In genomic region chr16:85312018-85312417, GRCm38 (mm10) we compare ENCODE assay signal across 23 mouse cellular contexts.
DNase-seq lines count a peak whose midpoint lies in the region; ATAC-seq and TF ChIP-seq lines count a peak whose summit lies in the region.
"Had no signal": no experiment of that assay in that cellular context is flagged by ENCODE, and none has a peak within 500 bp of the region (broad histone marks: within the 10 kb centered on the region; RNA-seq: fewer than 3 reads in every experiment).

No protein-coding gene starts in this region.

- no peak for TF ChIP-seq CTCF in brain, embryonic 14.5 days (IDR thresholded peaks at IDR 0.05; ENCODE audit: borderline replicate concordance, extremely low read depth, insufficient read depth, insufficient read length)
- TF ChIP-seq CTCF in cortical plate, adult 2 months (IDR thresholded peaks at IDR 0.05; ENCODE audit: extremely low read depth, insufficient read depth, low read length) = no peak

- no peak for DNase-seq in frontal cortex, postnatal 36 days (ENCODE audit: low spot score in 2 of 2)
- DNase-seq in brain, embryonic 14.5 days (ENCODE audit: low read depth) = peak; percentile 31
- DNase-seq in ovary, adult 18-20 months (ENCODE audit: low spot score) = no peak
- DNase-seq in ovary, postnatal 36 days (ENCODE audit: low spot score) = no peak
- DNase-seq: adrenal gland, adult 2 months; adrenal gland, adult 8-10 months; adrenal gland, postnatal 10 days; adrenal gland, postnatal 14 days; adrenal gland, postnatal 25 days; adrenal gland, postnatal 36 days; B cell, adult 2 months; cerebellum, adult 11 months; cerebellum, adult 11-12 months; cerebellum, adult 18-20 months had no signal

- no peaks in the 10 kb centered on the region for H3K4me1 ChIP-seq in megakaryocyte, embryonic 14.5 days
- H3K4me1 ChIP-seq in cortical plate, adult 2 months (ENCODE audit: control insufficient read depth, insufficient read depth, low read length) = no peaks in the 10 kb centered on the region

- H3K4me3 ChIP-seq in megakaryocyte, embryonic 14.5 days (replicated peaks) = peak overlapping the region; percentile 23
- H3K4me3 ChIP-seq in cortical plate, adult 2 months (ENCODE audit: insufficient read depth, low read length) = peak overlapping the region; percentile 21; the same call in 1 of the 2 replicates

- no peaks in the 10 kb centered on the region for H3K27me3 ChIP-seq in megakaryocyte, embryonic 14.5 days (replicated peaks)
- H3K27me3 ChIP-seq: CH12.LX had no signal

- no peaks in the 10 kb centered on the region for H3K36me3 ChIP-seq in megakaryocyte, embryonic 14.5 days (replicated peaks; ENCODE audit: low read length)
- H3K36me3 ChIP-seq: G1E had no signal

- peak; percentile 92 for ATAC-seq in frontal cortex, adult (ENCODE audit: low TSS enrichment)
- ATAC-seq in megakaryocyte, adult 5-6 weeks (ENCODE audit: poor library complexity, severe bottlenecking) = no peak
- ATAC-seq: activated CD4-positive, CD25-positive, alpha-beta regulatory T cell, adult 4 months; CD4-positive, CD25-positive, alpha-beta regulatory T cell, adult 4 months; Patski had no signal

- H3K9me3 ChIP-seq in megakaryocyte, embryonic 14.5 days = peaks cover 16% of the 10 kb centered on the region

- no peak for TF ChIP-seq POLR2A in brain, embryonic 14.5 days (IDR thresholded peaks at IDR 0.05; ENCODE audit: borderline replicate concordance, extremely low read depth, insufficient read depth, insufficient read length, poor library complexity, severe bottlenecking)
- no peak for TF ChIP-seq POLR2A in cortical plate, adult 2 months (IDR thresholded peaks at IDR 0.05; ENCODE audit: extremely low read depth, insufficient read depth, low read length)

- no peak overlapping the region for H3K27ac ChIP-seq in cortical plate, adult 2 months (ENCODE audit: insufficient read depth, low read length)
